In genomic region chr1:64019127-64019635, GRCm38 (mm10) we compare ENCODE assay signal across 14 mouse cellular contexts.
DNase-seq lines count a peak whose midpoint lies in the region; ATAC-seq and TF ChIP-seq lines count a peak whose summit lies in the region.
"Had no signal": no experiment of that assay in that cellular context is flagged by ENCODE, and none has a peak within 500 bp of the region (broad histone marks: within the 10 kb centered on the region; RNA-seq: fewer than 3 reads in every experiment).

No protein-coding gene starts in this region.

- intact Hi-C loops in heart, adult 2 months (cut with DNase I): loop anchor here (1.0 to 2.0 kb wide), 4 partner anchors 22 to 282 kb away; no protein-coding TSS in a partner anchor
- intact Hi-C loops in left cerebral cortex, adult 2 months (cut with DNase I): no loop called here
- intact Hi-C loops in left cerebral cortex, postnatal 4 days (cut with DNase I): no loop called here

- peaks cover 16% of the 10 kb centered on the region for H3K4me1 ChIP-seq in heart, adult 2 months (ENCODE audit: control insufficient read depth, insufficient read depth, low read length)
- peaks cover 14 to 31% of the 10 kb centered on the region in 2 experiments for H3K4me1 ChIP-seq in heart, embryonic 14.5 days (ENCODE audit: control insufficient read depth in 2 of 2, insufficient read depth in 2 of 2, low read length in 2 of 2)

- H3K79me2 ChIP-seq in heart, adult 2 months (replicated peaks; ENCODE audit: control insufficient read depth, insufficient read depth, low read length): no peaks in the 10 kb centered on the region

- 31% methylated on average over 6 of the region's 6 CpGs for WGBS in heart, adult 2 months
- 48% methylated on average over 6 of the region's 6 CpGs for WGBS in heart, embryonic 14.5 days

- no peak for TF ChIP-seq POLR2A in heart, adult 2 months (IDR thresholded peaks at IDR 0.05; ENCODE audit: insufficient read depth, low read depth, low read length)

- H3K9me3 ChIP-seq in heart, embryonic 14.5 days (ENCODE audit: control insufficient read depth, low read length): no peaks in the 10 kb centered on the region
- H3K9me3 ChIP-seq: hindbrain, embryonic 12.5 days; neural tube, embryonic 12.5 days had no signal

- no peak for DNase-seq in heart, adult 2 months
- no peak for DNase-seq in heart, postnatal 4 days
- no peak for DNase-seq in left cerebral cortex, adult 2 months (ENCODE audit: extremely low spot score in 1 of 2, low spot score in 2 of 2)
- DNase-seq in left cerebral cortex, postnatal 4 days: no peak
- no peak for DNase-seq in spleen, postnatal 36 days (ENCODE audit: low spot score in 2 of 2)
- DNase-seq: adrenal gland, postnatal 25 days; cerebellum, postnatal 10 days; thymus, adult 2 months had no signal

- H3K4me3 ChIP-seq in heart, adult 2 months: peak overlapping the region; percentile 18; the same call in 1 of the 2 replicates
- 0 out of 2 replicates have a peak overlapping the region, but pooled peaks have one; percentile 5 for H3K4me3 ChIP-seq in left cerebral cortex, adult 2 months
- H3K4me3 ChIP-seq in heart, embryonic 14.5 days (ENCODE audit: control insufficient read depth in 1 of 2, insufficient read depth in 1 of 2, low read depth in 1 of 2, low read length in 2 of 2): 0 out of 4 replicates have a peak overlapping the region, but pooled peaks of 1 of the 2 experiments have one; percentile 1
- H3K4me3 ChIP-seq: hindbrain, embryonic 12.5 days; neural tube, embryonic 12.5 days had no signal

- no peaks in the 10 kb centered on the region; the same call in 1 of the 2 replicates for H3K36me3 ChIP-seq in heart, adult 2 months (ENCODE audit: control insufficient read depth, insufficient read depth, low read length)
- H3K36me3 ChIP-seq in heart, embryonic 14.5 days (ENCODE audit: control insufficient read depth, insufficient read depth, low read length): no peaks in the 10 kb centered on the region
- H3K36me3 ChIP-seq: hindbrain, embryonic 12.5 days; neural tube, embryonic 12.5 days had no signal

- H3K27ac ChIP-seq in heart, adult 2 months: peak overlapping the region; percentile 71
- no peak overlapping the region for H3K27ac ChIP-seq in left cerebral cortex, adult 2 months
- peak overlapping the region; percentile 51 to 53 for H3K27ac ChIP-seq in heart, embryonic 14.5 days (replicated peaks in 1 of 2; ENCODE audit: control insufficient read depth in 1 of 2, insufficient read depth in 1 of 2, low read depth in 2 of 2, low read length in 2 of 2)
- H3K27ac ChIP-seq: neural tube, embryonic 12.5 days had no signal

- TF ChIP-seq EP300 in heart, adult 2 months (IDR thresholded peaks at IDR 0.05; ENCODE audit: insufficient read depth, low read depth, low read length): 0 out of 2 replicates have a peak, but pooled peaks have one; percentile 24

- ATAC-seq in heart, embryonic 14.5 days (ENCODE audit: insufficient number of reproducible peaks, insufficient read depth, low FRiP score, low read depth): no peak
- peak; percentile 37; the same call in 1 of the 2 replicates for ATAC-seq in megakaryocyte, adult 5-6 weeks (ENCODE audit: poor library complexity, severe bottlenecking)
- no peak; the same call in 1 of the 2 replicates for ATAC-seq in granulocyte monocyte progenitor cell, adult 5-6 weeks (replicated peaks; ENCODE audit: poor library complexity, severe bottlenecking)
- ATAC-seq: forebrain, embryonic 16.5 days had no signal

- no peak for TF ChIP-seq CTCF in heart, adult 2 months (IDR thresholded peaks at IDR 0.05)
- TF ChIP-seq CTCF in left cerebral cortex, adult 2 months (IDR thresholded peaks at IDR 0.05): no peak

- peak overlapping the region; percentile 5; the same call in 1 of the 2 replicates for H3K9ac ChIP-seq in heart, adult 2 months (ENCODE audit: low read depth, low read length)
- H3K9ac ChIP-seq in heart, embryonic 14.5 days (ENCODE audit: low read length): no peak overlapping the region
- H3K9ac ChIP-seq: hindbrain, embryonic 12.5 days; neural tube, embryonic 12.5 days had no signal

- H3K27me3 ChIP-seq in heart, adult 2 months (ENCODE audit: control insufficient read depth, insufficient read depth, low read length): no peaks in the 10 kb centered on the region
- H3K27me3 ChIP-seq in heart, embryonic 14.5 days (ENCODE audit: control insufficient read depth, insufficient read depth, low read length): no peaks in the 10 kb centered on the region
- H3K27me3 ChIP-seq: hindbrain, embryonic 12.5 days; neural tube, embryonic 12.5 days had no signal

- H3K4me2 ChIP-seq in heart, embryonic 14.5 days (ENCODE audit: low read length): peak overlapping the region; percentile 50
- H3K4me2 ChIP-seq: hindbrain, embryonic 12.5 days; neural tube, embryonic 12.5 days had no signal
